Mouse (Mus musculus) thymus, adult 2 months (tissue): ENCODE measurements around the gene Tent4b. TPM values are rescaled to one million over a fixed set of nuclear protein-coding genes. Genes with fewer than 3 reads are reported as not detected.

Source experiments
- DNase-seq: peaks from one replicate; pipeline ENCODE4 v3.0.0; 2021
- H3K27ac ChIP-seq: fragments of 200-500 bp; 2 replicates; pipeline ENCODE4 v1.5.1; 2012; ENCODE audit warnings: low read length, control low read depth; ENCODE audit not compliant: control insufficient read depth, insufficient read depth
- H3K27me3 ChIP-seq: fragments of 200-500 bp; 2 replicates; pipeline ENCODE4 v1.6.1; 2012; ENCODE audit warnings: mild to moderate bottlenecking, low read length, moderate library complexity, mixed read lengths; ENCODE audit not compliant: control insufficient read depth, insufficient read depth
- H3K36me3 ChIP-seq: fragments of 200-500 bp; 2 replicates; pipeline ENCODE4 v1.6.1; 2012; ENCODE audit warnings: mild to moderate bottlenecking, low read length, moderate library complexity; ENCODE audit not compliant: control insufficient read depth, insufficient read depth
- H3K4me1 ChIP-seq: fragments of 200-500 bp; replicated peaks from 2 replicates; pipeline ENCODE4 v1.6.1; 2012; ENCODE audit warnings: low read length; ENCODE audit not compliant: control insufficient read depth, insufficient read depth
- H3K4me3 ChIP-seq: fragments of 200-500 bp; 2 replicates; pipeline ENCODE4 v1.5.1; 2012; ENCODE audit warnings: mild to moderate bottlenecking, low read length, control low read depth, moderate library complexity; ENCODE audit not compliant: control insufficient read depth, insufficient read depth
- CTCF ChIP-seq: fragments of 200-500 bp; IDR thresholded peaks from 2 replicates; pipeline ENCODE4 v1.5.1; 2012; ENCODE audit warnings: mild to moderate bottlenecking, control low read depth, low read length, moderate library complexity, borderline replicate concordance; ENCODE audit not compliant: control insufficient read depth, poor library complexity, insufficient read depth; ENCODE audit errors: extremely low read depth
- POLR2A ChIP-seq: fragments of 200-500 bp; IDR thresholded peaks from 2 replicates; pipeline ENCODE4 v1.6.1; 2012; ENCODE audit warnings: mild to moderate bottlenecking, low read length, control low read depth, moderate library complexity; ENCODE audit not compliant: control insufficient read depth, poor library complexity, insufficient read depth; ENCODE audit errors: extremely low read depth
- whole genome bisulfite sequencing: fragments of 180-500 bp; shearing (Covaris S2); methylation state at CpG from one replicate; pipeline ENCODE4 v1.1.7; 2018; 5-methylcytosine and 5-hydroxymethylcytosine counted together
- polyA plus RNA-seq: library from polyadenylated mRNA; depleted of rRNA; stranded (reverse); fragments of >200 nt; gene quantifications from 2 replicates; pipeline ENCODE4 v1.2.3, GENCODE M21; 2012

Tent4b gene
- polyA plus RNA-seq, 1 experiment: 34.1 TPM

DNA sequence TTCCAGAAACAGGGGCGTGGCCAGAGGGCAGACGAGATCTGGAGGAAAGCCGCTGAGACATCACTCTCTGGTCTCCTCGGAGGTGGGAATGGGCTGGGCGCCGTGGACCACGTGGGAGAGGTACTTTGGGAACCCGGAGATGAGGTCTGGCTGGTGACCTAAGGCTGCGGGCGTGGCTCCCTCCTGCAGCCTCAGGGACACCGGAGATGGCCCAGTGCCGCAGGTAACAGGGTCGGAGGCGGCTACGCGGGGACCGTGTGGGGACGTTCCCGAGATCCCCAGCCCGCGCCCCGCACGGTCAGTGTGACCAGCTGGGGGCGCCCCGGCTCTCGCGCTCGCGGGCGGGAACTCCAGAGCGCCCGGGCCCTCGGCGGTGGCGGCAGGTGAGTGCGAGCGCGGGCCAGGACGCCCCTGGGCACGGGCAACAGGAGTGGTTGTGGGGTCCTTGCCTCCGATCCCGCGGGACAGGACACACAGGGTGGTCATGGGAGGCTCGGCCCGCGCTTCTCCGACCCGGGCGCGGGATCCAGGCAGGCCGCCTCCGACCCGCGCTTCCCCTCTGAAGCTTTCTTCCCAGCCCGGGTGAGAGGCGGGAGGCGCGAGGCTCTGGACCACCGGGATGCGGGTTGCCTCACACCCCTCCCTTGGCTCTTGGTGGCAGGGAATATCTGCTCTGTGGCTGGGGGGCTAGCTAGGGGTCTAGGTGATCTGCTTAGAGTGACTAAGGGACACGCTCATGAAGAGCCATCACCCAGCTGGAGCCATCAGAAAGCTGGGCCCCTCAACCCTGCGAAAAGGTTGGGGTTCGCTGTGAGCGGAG, 73.4 kb downstream of the Tent4b start, which contains the start of gene Adcy7:
TSS of gene Adcy7 (plus strand) at position 173 of the 820 bp plus-strand sequence.
- peaks cover 12% of the 10 kb centered on the region for H3K4me1 ChIP-seq
- TF ChIP-seq CTCF (peak; percentile 84; the same call in 1 of the 2 replicates), POLR2A (no peak)
- H3K36me3 ChIP-seq: no peaks in the 10 kb centered on the region
- 5% methylated on average over 64 of the region's 64 CpGs for WGBS
- no peak within 1 kb of the TSS for H3K27ac ChIP-seq
- peak; percentile 78 for DNase-seq
- H3K27me3 ChIP-seq: no peaks in the 10 kb centered on the region
- peak within 1 kb of the TSS; percentile 47 for H3K4me3 ChIP-seq

DNA sequence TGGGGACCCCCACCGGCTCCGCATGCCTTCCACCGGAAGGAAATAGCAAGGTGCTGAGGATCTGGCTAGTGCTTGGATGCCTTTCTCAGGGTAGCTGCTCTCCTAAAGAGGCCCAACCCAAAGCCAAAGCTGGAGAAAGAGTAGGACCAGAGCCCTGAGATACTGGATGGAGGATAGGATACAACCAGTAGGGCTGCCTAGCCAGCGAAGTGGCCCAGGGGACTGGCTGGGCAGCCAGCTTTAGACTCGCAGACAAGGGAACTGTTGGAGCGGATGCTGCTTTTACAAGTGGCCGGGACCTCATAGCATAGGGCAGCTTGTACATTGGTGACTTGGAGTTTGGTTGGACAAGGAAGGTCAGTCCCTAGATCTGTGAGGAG, 74.0 kb downstream of the Tent4b start:
- H3K4me1 ChIP-seq: peaks cover 12% of the 10 kb centered on the region
- no peaks in the 10 kb centered on the region for H3K36me3 ChIP-seq
- H3K27me3 ChIP-seq: no peaks in the 10 kb centered on the region
- TF ChIP-seq POLR2A (no peak), CTCF (no peak)
- no peak for DNase-seq
- no peak overlapping the region for H3K27ac ChIP-seq
- 81% methylated on average over 7 of the region's 7 CpGs for WGBS
- peak overlapping the region; percentile 47 for H3K4me3 ChIP-seq

DNA sequence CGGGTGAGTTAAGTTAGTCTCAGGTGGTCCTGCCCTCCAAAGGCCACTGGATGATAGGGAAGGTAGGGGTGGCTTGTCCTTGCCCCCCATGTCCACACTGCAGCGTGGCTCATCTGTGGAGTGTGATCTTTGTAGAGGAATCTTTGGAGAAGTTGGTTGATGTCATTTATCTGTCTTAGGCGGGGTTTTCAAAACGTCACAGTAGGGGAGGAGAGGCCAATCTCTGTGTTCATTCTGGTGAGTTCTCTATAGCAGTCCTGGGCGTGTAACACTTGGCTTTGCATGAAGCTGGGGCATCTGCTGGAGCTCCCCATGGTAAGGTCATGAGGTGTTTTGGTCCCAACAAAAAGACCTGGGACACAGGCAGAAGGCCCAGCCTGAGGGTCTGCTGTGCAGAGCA, 75.1 kb downstream of the Tent4b start:
- peaks cover 13% of the 10 kb centered on the region for H3K4me1 ChIP-seq
- H3K4me3 ChIP-seq: no peak overlapping the region
- no peaks in the 10 kb centered on the region for H3K36me3 ChIP-seq
- DNase-seq: no peak
- TF ChIP-seq CTCF: no peak
- TF ChIP-seq POLR2A: no peak
- WGBS: 96% methylated on average over 5 of the region's 5 CpGs
- H3K27ac ChIP-seq: no peak overlapping the region
- H3K27me3 ChIP-seq: no peaks in the 10 kb centered on the region

DNA sequence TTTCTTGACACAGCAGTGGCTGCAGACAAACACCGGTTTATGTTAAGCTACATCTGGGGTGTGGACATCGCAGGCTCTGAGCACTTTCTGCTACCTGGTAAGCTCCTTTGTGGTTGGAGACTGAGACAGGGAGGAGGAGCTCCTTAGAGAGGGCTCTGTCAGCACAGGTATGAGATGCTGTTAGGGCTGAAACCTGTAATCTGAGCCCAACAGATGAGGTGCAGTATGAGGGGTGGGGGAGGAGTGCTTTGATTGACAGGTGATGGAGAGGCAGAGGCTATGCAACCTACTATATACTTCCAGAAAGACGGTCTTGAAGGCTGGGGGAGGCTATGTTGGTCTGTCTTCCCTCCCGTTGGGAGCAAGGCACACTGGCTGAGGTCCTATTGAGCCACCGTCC, 80.2 kb downstream of the Tent4b start:
- Histone ChIP-seq H3K36me3 (no peaks in the 10 kb centered on the region), H3K27me3 (no peaks in the 10 kb centered on the region), H3K4me1 (peaks cover 6% of the 10 kb centered on the region), H3K4me3 (no peak overlapping the region), H3K27ac (no peak overlapping the region)
- TF ChIP-seq POLR2A (no peak), CTCF (no peak)
- WGBS: 81% methylated on average over 5 of the region's 5 CpGs
- DNase-seq: no peak

DNA sequence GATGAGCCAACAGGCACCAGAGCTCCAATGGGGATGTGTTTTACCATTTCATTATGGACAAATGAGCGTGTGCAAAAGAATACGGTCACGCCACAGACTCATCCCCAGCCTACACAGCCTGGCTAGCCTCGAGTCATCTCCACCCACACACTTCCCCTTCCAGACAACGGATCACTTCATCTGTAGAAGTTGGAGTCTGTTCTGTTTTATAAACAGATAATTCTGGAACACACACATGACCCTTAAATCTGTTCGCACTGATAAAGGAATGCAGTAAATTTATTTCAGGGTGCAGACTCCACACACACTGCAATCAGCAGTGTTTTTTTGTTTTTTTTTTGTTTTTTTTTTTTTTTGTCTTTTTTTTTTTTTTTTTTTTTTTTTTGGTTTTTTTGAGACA, 80.7 kb downstream of the Tent4b start:
- DNase-seq: no peak
- H3K4me3 ChIP-seq: no peak overlapping the region
- WGBS: 41% methylated on average over 6 of the region's 6 CpGs
- H3K4me1 ChIP-seq: peaks cover 7% of the 10 kb centered on the region
- H3K27ac ChIP-seq: no peak overlapping the region
- no peaks in the 10 kb centered on the region for H3K36me3 ChIP-seq
- TF ChIP-seq CTCF (no peak), POLR2A (no peak)
- no peaks in the 10 kb centered on the region for H3K27me3 ChIP-seq

DNA sequence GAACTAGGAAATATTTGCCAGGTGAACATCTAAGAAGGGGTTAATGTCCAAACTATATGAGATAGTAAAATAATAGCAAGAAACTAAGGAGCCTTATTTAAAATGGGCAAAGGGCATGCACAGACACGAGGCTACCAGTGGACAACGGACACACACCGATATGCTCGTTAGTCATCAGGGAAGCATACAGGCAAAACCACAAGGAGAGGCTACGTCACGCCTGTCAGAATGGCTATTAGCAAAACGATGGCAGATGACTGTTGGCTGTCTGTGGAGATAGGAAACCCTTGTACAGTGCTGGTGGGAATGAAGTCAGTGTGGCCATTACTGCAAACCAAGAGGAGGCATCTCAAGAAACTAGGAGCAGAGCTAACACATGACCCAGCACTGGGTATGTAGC, 81.9 kb downstream of the Tent4b start:
- TF ChIP-seq POLR2A (no peak), CTCF (no peak)
- peaks cover 19% of the 10 kb centered on the region for H3K4me1 ChIP-seq
- no peak for DNase-seq
- no peaks in the 10 kb centered on the region for H3K27me3 ChIP-seq
- H3K4me3 ChIP-seq: no peak overlapping the region
- no peak overlapping the region for H3K27ac ChIP-seq
- 94% methylated on average over 7 of the region's 7 CpGs for WGBS
- H3K36me3 ChIP-seq: no peaks in the 10 kb centered on the region
